Mouse (Mus musculus) liver, adult (tissue): ENCODE results near the gene Zfp42.

Experiments used
- GATA4 ChIP-seq: IDR thresholded peaks from 2 replicates; pipeline ENCODE4 v1.6.1; 2014; ENCODE audit warnings: mild to moderate bottlenecking, low read length; ENCODE audit not compliant: insufficient replicate concordance

Gene Zfp42

DNA sequence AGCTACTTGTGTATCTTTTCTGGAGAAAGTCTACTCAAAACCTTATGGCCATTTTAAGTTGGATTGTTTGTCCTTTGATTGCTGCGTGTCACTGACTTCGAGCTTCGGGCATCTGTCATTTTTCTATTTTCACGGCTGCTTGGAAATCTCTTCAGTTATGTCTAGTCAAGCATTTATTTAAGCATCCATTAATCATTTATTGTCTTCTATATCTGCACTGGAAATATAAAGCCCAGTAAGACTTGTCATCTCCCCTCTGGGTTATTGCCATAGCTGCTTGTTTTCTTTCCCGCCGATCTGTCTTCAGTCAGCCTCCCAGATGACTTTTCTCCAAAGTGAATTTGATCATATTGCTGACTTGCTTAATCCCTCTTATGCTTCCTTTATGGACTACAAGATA lies 19.3 kb downstream of the Zfp42 start:
- TF ChIP-seq GATA4, result no peak

DNA sequence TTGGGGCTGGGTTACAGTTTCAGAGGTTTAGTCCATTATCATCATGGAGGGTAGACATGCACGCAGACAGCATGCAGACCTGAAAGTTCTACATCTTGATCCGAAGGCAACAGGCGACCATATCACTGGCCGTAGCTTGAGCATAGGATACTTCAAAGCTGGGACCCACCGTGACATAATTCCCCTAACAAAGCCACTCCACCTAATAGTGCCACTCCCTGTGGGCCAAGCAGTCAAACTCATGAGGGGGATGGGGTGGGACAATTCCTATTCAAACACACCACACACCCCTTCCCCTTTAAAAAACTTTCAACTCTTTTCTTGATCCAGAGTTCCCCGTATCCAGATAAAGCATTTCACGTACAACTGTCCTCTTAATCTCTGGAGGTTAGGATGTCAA lies 23.5 kb downstream of the Zfp42 start:
- TF ChIP-seq GATA4, result no peak

DNA sequence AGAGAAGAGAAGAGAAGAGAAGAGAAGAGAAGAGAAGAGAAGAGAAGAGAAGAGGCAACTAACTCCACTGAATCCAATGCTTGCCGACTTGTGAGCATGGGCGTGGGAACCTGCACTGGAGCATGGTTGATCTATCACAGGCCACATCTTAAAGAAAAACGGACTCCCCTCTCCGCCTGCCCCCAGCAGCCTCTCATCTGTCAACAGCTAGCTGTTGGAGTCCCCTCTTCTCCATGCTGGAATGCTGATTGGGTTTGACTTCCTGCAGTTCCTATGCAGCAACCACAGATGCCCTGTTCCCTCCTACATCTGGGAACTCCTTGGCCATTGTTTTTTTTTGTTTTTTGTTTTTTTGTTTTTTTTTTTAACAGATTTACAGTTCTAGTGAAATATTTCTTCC lies 28.4 kb downstream of the Zfp42 start:
- no peak for TF ChIP-seq GATA4

DNA sequence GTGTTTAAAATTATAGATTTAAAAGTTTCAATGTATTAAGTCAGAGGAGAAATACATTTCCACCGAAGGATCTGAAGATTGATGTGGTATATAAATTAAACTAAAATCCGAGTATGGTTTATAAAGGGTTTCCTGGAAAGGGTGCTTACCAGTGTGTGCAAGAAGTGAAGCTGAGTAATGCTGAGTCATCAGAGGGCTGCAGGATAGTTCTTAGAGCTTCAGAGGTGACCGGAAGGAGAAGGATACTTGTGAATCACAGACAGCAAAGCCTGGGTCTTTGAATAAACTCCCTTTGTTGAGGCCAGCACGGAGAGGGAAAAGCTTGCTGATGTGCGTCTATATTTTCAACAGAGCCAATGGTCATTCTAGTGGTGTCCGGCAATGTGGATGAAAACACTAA lies 45.8 kb downstream of the Zfp42 start:
- TF ChIP-seq GATA4, result no peak

DNA sequence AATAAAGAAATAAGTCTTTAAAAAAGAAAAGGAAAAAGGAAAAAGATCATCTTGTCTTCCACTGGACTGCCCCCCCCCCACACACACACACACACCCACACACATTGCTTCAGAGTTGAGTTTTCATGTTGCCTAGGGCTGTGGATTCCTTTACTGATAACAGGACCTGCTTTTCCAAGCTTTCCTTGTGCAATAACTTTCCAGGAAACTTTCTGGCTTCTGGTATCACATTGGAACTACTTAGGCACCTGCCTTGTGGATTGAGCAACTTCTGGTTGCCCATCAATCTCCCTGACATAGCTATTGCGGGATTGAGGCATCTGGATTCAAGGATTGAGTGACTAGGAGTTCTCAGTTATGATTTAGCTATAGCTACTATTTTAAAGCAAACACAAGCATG lies 48.9 kb downstream of the Zfp42 start:
- no peak for TF ChIP-seq GATA4

DNA sequence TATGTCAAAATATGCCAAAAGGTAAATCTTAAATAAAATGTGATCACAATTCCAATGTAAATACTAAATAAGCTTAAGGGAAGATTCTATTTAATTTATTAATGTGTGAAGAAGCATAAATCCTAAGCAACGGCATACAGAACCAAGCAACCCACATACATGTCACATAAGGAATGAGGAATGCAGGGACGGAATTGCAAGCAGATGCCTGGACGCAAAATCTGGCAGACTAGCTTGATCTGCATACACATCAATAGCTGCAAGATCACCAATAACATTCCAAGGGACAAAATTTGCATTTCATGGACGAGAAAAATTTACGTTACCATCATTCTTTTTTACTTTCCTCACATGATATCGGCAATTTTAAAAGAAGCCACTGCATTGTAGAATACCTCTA lies 51.1 kb downstream of the Zfp42 start:
- TF ChIP-seq GATA4, result no peak

DNA sequence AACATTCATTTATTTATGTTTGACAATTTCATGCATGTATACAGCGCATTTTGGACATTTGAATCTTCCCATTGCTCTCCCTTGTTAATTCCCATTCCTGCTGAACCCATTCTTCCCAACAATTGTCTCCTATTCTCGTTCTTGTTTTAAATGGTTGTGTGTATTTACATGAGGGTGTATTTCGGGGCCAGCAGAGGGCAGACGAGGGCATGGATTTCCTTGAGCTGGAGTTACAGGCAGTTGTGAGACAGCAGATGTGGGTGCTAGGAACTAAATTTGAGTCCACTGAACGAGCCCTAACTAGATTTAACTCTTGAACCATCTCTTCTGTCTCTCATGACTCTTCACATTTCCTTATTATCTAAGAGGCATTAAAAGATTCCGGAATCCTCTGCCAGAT lies 55.1 kb downstream of the Zfp42 start:
- no peak for TF ChIP-seq GATA4

DNA sequence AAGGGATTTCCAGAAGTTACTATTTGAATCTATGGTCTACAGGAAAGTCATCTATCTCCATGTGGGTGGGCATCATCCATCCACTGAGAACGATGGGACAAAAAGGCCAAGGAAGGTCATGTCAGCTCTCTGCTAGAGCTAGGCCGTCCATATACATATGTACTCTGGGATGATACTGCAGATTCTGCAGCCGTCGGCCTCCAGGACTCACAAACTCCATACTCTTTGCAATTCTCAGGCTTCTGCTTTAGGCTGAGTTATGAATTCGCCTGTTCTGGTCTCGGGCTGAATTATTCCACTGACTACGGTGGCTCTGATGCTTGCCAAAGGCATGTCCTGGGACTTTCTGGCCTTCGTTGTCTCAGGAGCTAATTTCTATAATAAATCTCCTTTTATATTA lies 58.1 kb downstream of the Zfp42 start:
- TF ChIP-seq GATA4, result no peak
